Mouse (Mus musculus) heart, postnatal 0 days (tissue): Measurements from ENCODE around the gene Colec11. TPM values are rescaled to one million over a fixed set of nuclear protein-coding genes. Genes with fewer than 3 reads are reported as not detected.

Source experiments
- ATAC-seq: fragments of 200-750 bp; cut with Nextera tagmentation; 2 replicates; pipeline ENCODE4 v1.8.0; 2017; ENCODE audit warnings: low read depth, moderate number of reproducible peaks, moderate library complexity; ENCODE audit not compliant: insufficient read depth
- DNase-seq: peaks from one replicate; pipeline ENCODE4 v3.0.0-alpha.2; 2016; ENCODE audit warnings: low spot score
- H3K27ac ChIP-seq: fragments of 300-500 bp; sonication (generic); 2 replicates; pipeline ENCODE4 v1.5.1; 2014; ENCODE audit warnings: low read depth, mild to moderate bottlenecking
- H3K27me3 ChIP-seq: fragments of 300-500 bp; sonication (generic); 2 replicates; pipeline ENCODE4 v1.6.1; 2014; ENCODE audit warnings: low read length, mixed read lengths; ENCODE audit not compliant: control insufficient read depth, insufficient read depth
- H3K36me3 ChIP-seq: fragments of 300-500 bp; sonication (generic); replicated peaks from 2 replicates; pipeline ENCODE4 v1.6.1; 2014; ENCODE audit warnings: low read length, mixed read lengths; ENCODE audit not compliant: control insufficient read depth, insufficient read depth
- H3K4me1 ChIP-seq: fragments of 300-500 bp; sonication (generic); 2 replicates; pipeline ENCODE4 v1.6.1; 2014; ENCODE audit warnings: antibody characterized with exemption; ENCODE audit not compliant: control insufficient read depth, insufficient read depth
- H3K4me2 ChIP-seq: fragments of 300-500 bp; sonication (generic); 2 replicates; pipeline ENCODE4 v1.6.1; 2014; ENCODE audit warnings: low read depth, mild to moderate bottlenecking, low read length, moderate library complexity
- H3K4me3 ChIP-seq: fragments of 300-500 bp; sonication (generic); 2 replicates; pipeline ENCODE4 v1.5.1; 2014; ENCODE audit warnings: low read depth, low read length
- H3K9ac ChIP-seq: fragments of 300-500 bp; sonication (generic); replicated peaks from 2 replicates; pipeline ENCODE4 v1.6.1; 2014; ENCODE audit warnings: low read depth, low read length, mixed read lengths
- H3K9me3 ChIP-seq: fragments of 300-500 bp; sonication (generic); replicated peaks from 2 replicates; pipeline ENCODE4 v1.6.1; 2016; ENCODE audit warnings: low read length; ENCODE audit not compliant: control insufficient read depth
- CTCF ChIP-seq: IDR thresholded peaks from 2 replicates; pipeline ENCODE4 v1.5.1; 2016; ENCODE audit warnings: antibody characterized with exemption, control low read depth, low read depth
- EP300 ChIP-seq: IDR thresholded peaks from 2 replicates; pipeline ENCODE4 v1.6.1; 2016; ENCODE audit warnings: antibody characterized with exemption, low read depth
- WGBS: fragments of 180-500 bp; shearing (Covaris S2); extraction: QIAGEN DNeasy Blood & Tissue Kit; methylation state at CpG from one replicate; pipeline ENCODE4 v1.1.7; 2014; 5-methylcytosine and 5-hydroxymethylcytosine counted together
- polyA plus RNA-seq: library from polyadenylated mRNA; unstranded; fragments of >200 nt; fragmentation: Nextera tagmentation; extraction: Ambion mirVana; gene quantifications from 2 replicates; pipeline ENCODE4 v1.2.1, GENCODE M21; 2015
- total RNA-seq: library from RNA; depleted of rRNA; stranded (reverse); fragments of >200 nt; gene quantifications from 2 replicates; pipeline ENCODE4 v1.2.3, GENCODE M21; 2014; ENCODE audit warnings: low replicate concordance

Colec11 gene
- total and polyA plus RNA-seq, 2 experiments from 2014 or later, result 18.4 to 28.1 TPM

DNA sequence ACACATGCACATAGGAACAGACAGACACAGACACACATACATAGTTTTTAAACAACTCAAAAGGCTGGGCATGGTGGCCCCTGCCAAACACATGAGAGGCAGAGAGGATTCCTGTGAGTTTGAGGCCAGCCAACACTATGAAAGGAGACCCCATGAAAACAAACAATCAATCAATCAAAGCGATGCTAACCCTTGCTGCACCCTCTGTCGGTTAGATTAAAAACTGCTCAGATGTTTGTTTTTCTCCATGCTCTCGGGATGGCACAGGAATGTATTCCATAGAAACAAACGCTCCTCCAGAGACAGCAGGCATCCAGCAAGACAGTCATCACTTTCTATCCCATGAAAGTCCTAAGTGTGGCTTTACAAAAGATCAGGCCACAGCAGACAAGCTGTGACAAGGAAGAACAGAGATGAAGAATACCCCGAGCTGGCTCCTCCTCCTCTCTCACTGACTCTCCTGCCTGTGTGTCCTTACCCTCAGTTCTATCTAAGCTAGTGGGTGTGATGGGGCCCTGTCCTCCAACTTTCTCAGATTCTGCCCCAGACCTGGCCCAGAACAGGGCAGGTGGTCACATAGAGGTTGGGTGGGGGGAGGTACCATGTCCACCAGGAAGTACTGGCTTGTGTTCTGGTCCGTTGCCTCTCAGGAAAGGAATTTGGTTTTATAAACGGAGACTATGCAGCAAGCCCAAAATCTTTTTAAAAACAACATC, 1.6 kb downstream of the Colec11 start:
- Histone ChIP-seq H3K9ac (no peak overlapping the region; the same call in 1 of the 2 replicates), H3K4me3 (peak overlapping the region; percentile 6), H3K27me3 (no peaks in the 10 kb centered on the region), H3K4me2 (peak overlapping the region; percentile 44), H3K36me3 (no peaks in the 10 kb centered on the region), H3K27ac (peak overlapping the region; percentile 41; the same call in 1 of the 2 replicates), H3K4me1 (peaks cover 10% of the 10 kb centered on the region), H3K9me3 (no peaks in the 10 kb centered on the region)
- DNase-seq, result no peak
- ATAC-seq, result no peak
- TF ChIP-seq EP300 (no peak), CTCF (peak; percentile 15; the same call in 1 of the 2 replicates)
- WGBS, result 9% methylated on average over 7 of the region's 7 CpGs

DNA sequence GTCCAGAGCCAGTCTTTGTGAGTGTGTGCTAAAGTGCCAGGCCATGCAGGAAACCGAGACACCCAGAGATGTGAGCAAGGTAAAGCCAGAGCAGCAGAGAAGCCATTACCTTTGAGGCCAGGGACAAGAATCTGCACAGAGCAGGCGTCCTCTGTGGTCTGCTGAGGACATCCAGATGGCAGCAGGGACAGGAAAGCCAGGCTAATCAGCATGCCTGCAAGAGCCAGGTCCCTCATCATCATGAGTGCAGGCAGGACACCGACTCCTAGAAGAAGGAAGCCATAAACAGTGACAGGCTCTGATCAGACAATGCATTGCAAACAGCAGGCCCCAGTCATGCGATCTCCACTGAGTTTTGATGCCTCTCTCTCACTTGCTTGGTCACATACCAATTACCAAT, 5.9 kb downstream of the Colec11 start:
- H3K27ac ChIP-seq, result no peak overlapping the region
- H3K27me3 ChIP-seq, result no peaks in the 10 kb centered on the region
- H3K9me3 ChIP-seq, result no peaks in the 10 kb centered on the region
- no peak overlapping the region for H3K4me2 ChIP-seq
- no peak overlapping the region for H3K9ac ChIP-seq
- ATAC-seq, result no peak
- peaks cover 6% of the 10 kb centered on the region for H3K4me1 ChIP-seq
- no peak for DNase-seq
- WGBS, result 55% methylated on average over 4 of the region's 4 CpGs
- H3K4me3 ChIP-seq, result no peak overlapping the region
- no peaks in the 10 kb centered on the region for H3K36me3 ChIP-seq
- TF ChIP-seq CTCF (no peak), EP300 (no peak)

DNA sequence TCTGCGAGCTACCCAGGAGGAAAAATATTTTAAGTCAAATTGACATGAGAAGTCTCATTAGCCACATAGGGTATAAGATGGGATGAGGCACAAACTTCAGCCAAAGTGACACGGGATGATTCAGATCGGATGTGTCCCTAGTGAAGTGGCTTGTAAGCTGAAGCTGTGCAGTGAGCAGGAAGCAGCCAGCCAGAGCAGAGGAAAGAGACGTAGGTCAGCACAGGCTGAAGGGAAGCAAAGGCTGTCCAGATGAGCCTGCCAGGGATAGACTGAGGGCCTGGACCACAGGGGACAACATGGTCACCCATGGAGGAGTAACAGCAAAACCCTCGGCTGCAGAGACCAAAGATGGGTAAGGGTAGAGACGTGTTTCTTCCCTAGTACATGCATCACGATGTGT, 8.8 kb downstream of the Colec11 start:
- Histone ChIP-seq H3K4me1 (no peaks in the 10 kb centered on the region), H3K9ac (no peak overlapping the region), H3K4me3 (no peak overlapping the region), H3K27me3 (no peaks in the 10 kb centered on the region), H3K9me3 (no peaks in the 10 kb centered on the region), H3K36me3 (no peaks in the 10 kb centered on the region), H3K4me2 (no peak overlapping the region), H3K27ac (no peak overlapping the region)
- ATAC-seq (no peak), DNase-seq (no peak)
- 60% methylated on average over 7 of the region's 7 CpGs for WGBS
- TF ChIP-seq EP300 (no peak), CTCF (no peak)

DNA sequence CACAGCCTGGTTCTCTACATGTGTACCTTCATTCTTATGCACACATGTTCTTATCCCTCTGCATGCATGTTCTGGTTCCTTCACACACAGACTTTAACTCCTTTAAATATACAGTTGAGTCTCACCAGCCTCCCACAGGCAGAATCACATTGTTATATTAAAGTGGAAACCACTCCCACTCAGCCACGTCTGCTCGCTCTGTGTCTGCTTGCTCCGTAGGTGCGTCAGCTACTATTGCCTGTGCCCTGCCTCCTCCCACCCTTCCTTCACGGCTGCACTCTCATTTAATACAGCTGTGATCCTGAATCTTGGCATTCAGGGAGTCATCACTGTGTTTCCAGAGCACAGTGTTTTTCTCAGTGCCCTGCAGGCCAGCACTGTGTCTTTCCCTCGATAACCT, 10.8 kb downstream of the Colec11 start:
- H3K27me3 ChIP-seq, result no peaks in the 10 kb centered on the region
- H3K27ac ChIP-seq, result no peak overlapping the region
- H3K9ac ChIP-seq, result no peak overlapping the region
- 51% methylated on average over 6 of the region's 6 CpGs for whole genome bisulfite sequencing
- TF ChIP-seq EP300, result no peak
- TF ChIP-seq CTCF, result no peak
- H3K4me2 ChIP-seq, result no peak overlapping the region
- no peak for ATAC-seq
- DNase-seq, result no peak
- H3K36me3 ChIP-seq, result no peaks in the 10 kb centered on the region
- H3K9me3 ChIP-seq, result no peaks in the 10 kb centered on the region
- H3K4me3 ChIP-seq, result no peak overlapping the region
- 0 out of 2 replicates have a peak, but pooled peaks cover 4% of the 10 kb centered on the region for H3K4me1 ChIP-seq

DNA sequence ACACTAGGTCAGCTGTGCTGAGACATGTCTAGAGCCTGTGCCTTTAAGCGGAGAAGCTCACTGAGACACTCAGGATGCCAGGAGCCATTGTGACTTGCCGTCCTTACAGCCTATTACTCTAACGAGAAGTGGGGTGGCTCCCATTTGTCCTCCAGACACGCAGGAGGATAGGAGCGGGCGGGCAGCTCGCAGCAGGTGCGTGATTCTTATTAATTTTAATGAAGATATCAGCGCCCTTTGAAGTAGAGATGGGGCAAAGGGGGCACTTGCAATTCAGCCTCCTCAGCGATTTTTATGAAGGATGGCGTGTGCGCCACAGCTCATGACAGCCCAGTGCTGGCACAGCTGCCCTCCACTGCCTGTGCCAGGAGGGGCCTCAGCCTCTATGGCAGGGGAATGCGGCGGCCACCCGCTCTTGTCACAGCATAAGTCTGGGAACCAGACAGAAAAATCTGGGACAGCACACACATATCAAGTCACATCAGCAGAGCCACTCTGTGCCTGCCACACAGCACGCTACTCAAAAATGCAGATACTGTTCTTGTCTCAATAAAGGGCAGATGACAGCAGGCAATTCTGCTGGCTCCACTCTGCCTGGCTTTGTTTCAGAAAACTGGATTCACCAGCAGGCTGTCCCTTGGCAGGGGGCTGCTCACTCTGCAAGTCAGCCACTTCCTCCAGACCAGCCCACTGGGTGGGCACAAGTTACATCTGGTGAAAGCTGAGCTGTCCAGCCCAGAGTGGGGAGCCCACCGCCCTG, 15.5 kb downstream of the Colec11 start:
- Histone ChIP-seq H3K9me3 (no peaks in the 10 kb centered on the region), H3K4me3 (no peak overlapping the region; the same call in 1 of the 2 replicates), H3K27ac (no peak overlapping the region), H3K4me2 (peak overlapping the region; percentile 17), H3K4me1 (0 out of 2 replicates have a peak, but pooled peaks cover 6% of the 10 kb centered on the region), H3K27me3 (no peaks in the 10 kb centered on the region), H3K36me3 (no peaks in the 10 kb centered on the region), H3K9ac (no peak overlapping the region)
- 50% methylated on average over 17 of the region's 17 CpGs for WGBS
- DNase-seq, result no peak
- peak; percentile 44; the same call in 1 of the 2 replicates for ATAC-seq
- no peak for TF ChIP-seq CTCF
- TF ChIP-seq EP300, result no peak
